Mouse (Mus musculus) duodenum, adult 2 months (tissue): ENCODE results near the gene Aptx. TPM values are rescaled to one million over a fixed set of nuclear protein-coding genes. Genes with fewer than 3 reads are reported as not detected.

Experiments used
- polyA plus RNA-seq: library from polyadenylated mRNA; depleted of rRNA; stranded (reverse); fragments of >200 nt; gene quantifications from 2 replicates; pipeline ENCODE4 v1.2.3, GENCODE M21; 2012; ENCODE audit warnings: low replicate concordance; rRNA removed

Gene Aptx
- 1.6 and 3.2 TPM in 2 replicates for polyA plus RNA-seq

GRCm38 (mm10) chr4:40702797-40703709, at the start of gene Aptx:
Aptx (minus strand) TSS chr4:40703194.

GRCm38 (mm10) chr4:40722011-40722666, 19.1 kb upstream of the Aptx start, which contains the start of gene Dnaja1:
Dnaja1 (plus strand) TSS chr4:40722150.

Other genes with a start within 250 kb of the Aptx start
- 0.05 and 0.17 TPM in 2 replicates for gene Tmem215, start 231.0 kb downstream of the Aptx start, polyA plus RNA-seq
- gene Dnaja1, start 19.0 kb upstream of the Aptx start, polyA plus RNA-seq, result 0.62 and 0.82 TPM in 2 replicates
- gene Smu1, start 54.7 kb upstream of the Aptx start, polyA plus RNA-seq, result 4.4 and 5.2 TPM in 2 replicates
- gene B4galt1, start 150.8 kb upstream of the Aptx start, polyA plus RNA-seq, result 45.7 and 77.4 TPM in 2 replicates
- gene Spink4, start 216.9 kb upstream of the Aptx start, polyA plus RNA-seq, result 2,905 and 6,875 TPM in 2 replicates
- gene Bag1, start 245.1 kb upstream of the Aptx start, polyA plus RNA-seq, result 305 and 473 TPM in 2 replicates
- gene Chmp5, start 245.2 kb upstream of the Aptx start, polyA plus RNA-seq, result 3.4 and 3.9 TPM in 2 replicates